Mouse (Mus musculus): Measurements from ENCODE around the gene Lcn2. TPM values are rescaled to one million over a fixed set of nuclear protein-coding genes. Genes with fewer than 3 reads are reported as not detected.

Gene Lcn2
- polyA plus RNA-seq, 1 experiment from 2014 or later: 0.35 TPM

DNA sequence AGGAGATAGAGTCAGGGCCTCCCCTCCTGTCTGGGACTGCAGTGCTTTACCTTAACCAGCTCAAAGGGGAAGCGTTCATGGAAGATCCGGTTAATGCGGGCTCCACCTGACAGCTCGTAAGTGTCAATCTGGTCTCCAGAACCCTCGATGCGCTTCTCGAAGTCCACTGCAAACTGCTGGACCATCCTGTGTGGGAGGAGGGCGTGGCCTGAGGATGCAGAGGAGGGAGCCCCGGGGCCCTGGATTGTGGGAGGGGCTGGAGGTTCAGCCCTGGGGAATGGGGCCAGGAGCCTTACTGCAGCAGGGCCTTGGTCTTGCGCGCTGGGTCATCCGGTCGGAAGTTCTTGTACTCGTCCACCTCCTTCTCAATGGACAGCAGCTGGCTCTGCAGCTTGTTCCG is 52.2 kb downstream of the Lcn2 start:
- H3K4me3 ChIP-seq (replicated peaks): no peak overlapping the region
- no peak for ATAC-seq
- H3K4me2 ChIP-seq (replicated peaks): no peak overlapping the region
- no peak overlapping the region for H3K9ac ChIP-seq (replicated peaks)
- peaks cover 69% of the 10 kb centered on the region for H3K36me3 ChIP-seq
- no peaks in the 10 kb centered on the region for H3K4me1 ChIP-seq (replicated peaks)
- H3K27me3 ChIP-seq: 0 out of 2 replicates have a peak, but pooled peaks cover 2% of the 10 kb centered on the region
- H3K27ac ChIP-seq: no peak overlapping the region
- 57% methylated on average over 15 of the region's 15 CpGs for WGBS
- H3K9me3 ChIP-seq: no peaks in the 10 kb centered on the region

Other genes with a start within 250 kb of the Lcn2 start
- 68.4 and 77.5 TPM in 2 replicates for gene Prrc2b, start 237.2 kb downstream of the Lcn2 start, polyA plus RNA-seq (2015; fragmentation: Nextera tagmentation; extraction: Ambion mirVana)
- 28.2 and 28.6 TPM in 2 replicates for gene Pomt1, start 151.7 kb downstream of the Lcn2 start, polyA plus RNA-seq (2015; fragmentation: Nextera tagmentation; extraction: Ambion mirVana)
- 85.5 and 87.2 TPM in 2 replicates for gene Uck1, start 128.1 kb downstream of the Lcn2 start, polyA plus RNA-seq (2015; fragmentation: Nextera tagmentation; extraction: Ambion mirVana)
- 26.0 and 26.7 TPM in 2 replicates for gene Golga2, start 100.9 kb downstream of the Lcn2 start, polyA plus RNA-seq (2015; fragmentation: Nextera tagmentation; extraction: Ambion mirVana)
- 454 and 469 TPM in 2 replicates for gene Swi5, start 100.2 kb downstream of the Lcn2 start, polyA plus RNA-seq (2015; fragmentation: Nextera tagmentation; extraction: Ambion mirVana)
- 54.4 and 56.7 TPM in 2 replicates for gene Ciz1, start 35.9 kb downstream of the Lcn2 start, polyA plus RNA-seq (2015; fragmentation: Nextera tagmentation; extraction: Ambion mirVana)
- gene Dnm1, start 34.9 kb downstream of the Lcn2 start, polyA plus RNA-seq (2015; fragmentation: Nextera tagmentation; extraction: Ambion mirVana): 35.5 and 41.2 TPM in 2 replicates
- 74.7 and 77.5 TPM in 2 replicates for gene 1110008P14Rik, start 6.3 kb downstream of the Lcn2 start, polyA plus RNA-seq (2015; fragmentation: Nextera tagmentation; extraction: Ambion mirVana)
- 35.5 and 37.6 TPM in 2 replicates for gene Ptges2, start 7.6 kb upstream of the Lcn2 start, polyA plus RNA-seq (2015; fragmentation: Nextera tagmentation; extraction: Ambion mirVana)
- 5.1 and 6.1 TPM in 2 replicates for gene Naif1, start 62.2 kb upstream of the Lcn2 start, polyA plus RNA-seq (2015; fragmentation: Nextera tagmentation; extraction: Ambion mirVana)
- gene Slc25a25, start 63.2 kb upstream of the Lcn2 start, polyA plus RNA-seq (2015; fragmentation: Nextera tagmentation; extraction: Ambion mirVana): 45.4 and 50.1 TPM in 2 replicates
- 5.6 and 7.3 TPM in 2 replicates for gene Fam102a, start 147.1 kb upstream of the Lcn2 start, polyA plus RNA-seq (2015; fragmentation: Nextera tagmentation; extraction: Ambion mirVana)
- 133 and 147 TPM in 2 replicates for gene Dpm2, start 182.6 kb upstream of the Lcn2 start, polyA plus RNA-seq (2015; fragmentation: Nextera tagmentation; extraction: Ambion mirVana)
- gene Pip5kl1, start 186.5 kb upstream of the Lcn2 start, polyA plus RNA-seq (2015; fragmentation: Nextera tagmentation; extraction: Ambion mirVana): 4.8 TPM in 2 replicates
- 0.34 and 0.55 TPM in 2 replicates for gene 9430097D07Rik, start 187.4 kb upstream of the Lcn2 start, polyA plus RNA-seq (2015; fragmentation: Nextera tagmentation; extraction: Ambion mirVana)
- 15.2 and 16.3 TPM in 2 replicates for gene St6galnac4, start 198.8 kb upstream of the Lcn2 start, polyA plus RNA-seq (2015; fragmentation: Nextera tagmentation; extraction: Ambion mirVana)
- gene St6galnac6, start 211.5 kb upstream of the Lcn2 start, polyA plus RNA-seq (2015; fragmentation: Nextera tagmentation; extraction: Ambion mirVana): 10.1 and 11.3 TPM in 2 replicates
- gene Ak1, start 233.5 kb upstream of the Lcn2 start, polyA plus RNA-seq (2015; fragmentation: Nextera tagmentation; extraction: Ambion mirVana): 62.5 and 62.9 TPM in 2 replicates